8 mouse cellular contexts compared by ENCODE assay signal in the genomic region with DNA sequence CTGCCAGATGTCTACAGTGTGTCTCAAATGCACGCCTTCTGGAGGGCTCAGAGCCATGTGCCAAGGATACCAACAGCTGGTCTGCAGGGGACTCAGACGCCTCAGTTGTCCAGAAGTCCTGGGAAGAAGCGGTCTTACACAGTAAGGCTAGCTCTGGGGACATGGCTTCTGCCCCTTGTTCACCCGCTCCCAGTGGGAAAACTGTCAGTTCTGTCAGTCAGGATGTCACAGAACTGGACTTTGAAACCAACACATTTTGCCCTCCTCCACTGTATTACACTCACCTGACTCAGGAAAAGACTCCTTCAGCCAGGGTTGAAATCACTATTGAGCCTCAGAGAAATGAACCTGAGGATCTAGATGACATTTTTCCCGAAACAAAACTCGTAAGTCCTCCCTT. TPM values are rescaled to one million over a fixed set of nuclear protein-coding genes. Genes with fewer than 3 reads are reported as not detected.
A peak's percentile ranks its signal among the peaks of the same experiment; 100 is the strongest.
DNase-seq lines count a peak whose midpoint lies in the region; ATAC-seq and TF ChIP-seq lines count a peak whose summit lies in the region.

No protein-coding gene starts in this region.

- in situ Hi-C loops in ES-E14 (cut with MboI; ENCODE audit: low sequenced_read_pairs in 2 of 2, unreplicated experiment in 2 of 2) = no loop called here

- 93% methylated on average over 6 of the region's 6 CpGs for WGBS in heart, embryonic 12.5 days
- 93% methylated on average over 6 of the region's 6 CpGs for WGBS in hindbrain, embryonic 15.5 days
- 74% methylated on average over 6 of the region's 6 CpGs for WGBS in liver, embryonic 15.5 days (ENCODE audit: insufficient replicate concordance)

- peak overlapping the region; percentile 84 for H3K4me2 ChIP-seq in heart, embryonic 12.5 days
- peak overlapping the region; percentile 99 for H3K4me2 ChIP-seq in hindbrain, embryonic 15.5 days
- peak overlapping the region; percentile 77 for H3K4me2 ChIP-seq in liver, embryonic 15.5 days

- peak overlapping the region; percentile 64 for H3K4me3 ChIP-seq in heart, embryonic 12.5 days
- peak overlapping the region; percentile 65 to 84 for H3K4me3 ChIP-seq in ES-E14 (ENCODE audit: insufficient read depth in 1 of 2, low read depth in 1 of 2, low read length in 2 of 2, poor library complexity in 1 of 2, severe bottlenecking in 1 of 2)
- peak overlapping the region; percentile 59 for H3K4me3 ChIP-seq in hindbrain, embryonic 15.5 days
- H3K4me3 ChIP-seq in liver, embryonic 15.5 days (replicated peaks) = peak overlapping the region; percentile 57

- H3K27me3 ChIP-seq in heart, embryonic 12.5 days (replicated peaks) = no peaks in the 10 kb centered on the region
- no peaks in the 10 kb centered on the region for H3K27me3 ChIP-seq in hindbrain, embryonic 15.5 days
- H3K27me3 ChIP-seq in liver, embryonic 15.5 days = no peaks in the 10 kb centered on the region; the same call in 1 of the 2 replicates

- intact Hi-C loops in heart, postnatal 14 days (cut with DNase I) = loop anchor here (5.0 kb wide), 1 partner anchor 62 kb away; no protein-coding TSS in a partner anchor

- no peak for ATAC-seq in heart, embryonic 12.5 days (ENCODE audit: insufficient number of reproducible peaks, low FRiP score)
- ATAC-seq in hindbrain, embryonic 15.5 days (ENCODE audit: low FRiP score, low read depth) = peak; percentile 27; the same call in 1 of the 2 replicates
- ATAC-seq in liver, embryonic 15.5 days (ENCODE audit: insufficient read depth) = no peak

- peaks cover 21% of the 10 kb centered on the region for H3K9me3 ChIP-seq in heart, embryonic 12.5 days (replicated peaks)
- H3K9me3 ChIP-seq in ES-E14 (ENCODE audit: control insufficient read depth, insufficient read depth, low read depth, low read length) = no peaks in the 10 kb centered on the region
- H3K9me3 ChIP-seq in hindbrain, embryonic 15.5 days = peaks cover 11% of the 10 kb centered on the region
- H3K9me3 ChIP-seq in liver, embryonic 15.5 days (replicated peaks) = peaks cover 13% of the 10 kb centered on the region; the same call in 1 of the 2 replicates

- peaks cover 28% of the 10 kb centered on the region for H3K4me1 ChIP-seq in heart, embryonic 12.5 days (replicated peaks)
- H3K4me1 ChIP-seq in ES-E14 (ENCODE audit: control insufficient read depth in 2 of 2, insufficient read depth in 2 of 2, low read length in 2 of 2, poor library complexity in 1 of 2) = peaks cover 8 to 9% of the 10 kb centered on the region in 2 experiments; a peak in 3 of 4 replicates
- peaks cover 16% of the 10 kb centered on the region for H3K4me1 ChIP-seq in hindbrain, embryonic 15.5 days (replicated peaks)
- H3K4me1 ChIP-seq in liver, embryonic 15.5 days (replicated peaks) = peaks cover 10% of the 10 kb centered on the region; the same call in 1 of the 2 replicates

- DNase-seq in heart, postnatal 14 days = no peak
- no peak for DNase-seq in ES-E14 (ENCODE audit: low read depth, low spot score)
- DNase-seq in adrenal gland, adult 2 months = no peak
- no peak for DNase-seq in Muller cell, postnatal 12 days (ENCODE audit: inconsistent ontology term)
- DNase-seq in natural killer cell, adult 2 months (ENCODE audit: low spot score in 2 of 2) = no peak

- H3K36me3 ChIP-seq in heart, embryonic 12.5 days = peaks cover 18% of the 10 kb centered on the region
- no peaks in the 10 kb centered on the region; the same call in 1 of the 2 replicates for H3K36me3 ChIP-seq in ES-E14 (ENCODE audit: control insufficient read depth, insufficient read depth, low read length, poor library complexity, severe bottlenecking)
- peaks cover 10% of the 10 kb centered on the region; the same call in 1 of the 2 replicates for H3K36me3 ChIP-seq in hindbrain, embryonic 15.5 days
- H3K36me3 ChIP-seq in liver, embryonic 15.5 days (replicated peaks) = no peaks in the 10 kb centered on the region; the same call in 1 of the 2 replicates

- no peak overlapping the region for H3K27ac ChIP-seq in heart, embryonic 12.5 days (ENCODE audit: poor library complexity, severe bottlenecking)
- H3K27ac ChIP-seq in ES-E14 (ENCODE audit: insufficient read depth, low read depth, low read length, poor library complexity, severe bottlenecking) = no peak overlapping the region
- no peak overlapping the region for H3K27ac ChIP-seq in hindbrain, embryonic 15.5 days (replicated peaks)
- H3K27ac ChIP-seq in liver, embryonic 15.5 days (replicated peaks) = no peak overlapping the region

- H3K9ac ChIP-seq in heart, embryonic 12.5 days = peak overlapping the region; percentile 76
- H3K9ac ChIP-seq in ES-E14 (ENCODE audit: insufficient read depth, low read depth, low read length, poor library complexity, severe bottlenecking) = peak overlapping the region; percentile 83
- H3K9ac ChIP-seq in hindbrain, embryonic 15.5 days = no peak overlapping the region; the same call in 1 of the 2 replicates
- no peak overlapping the region for H3K9ac ChIP-seq in liver, embryonic 15.5 days

TF ChIP-seq in ES-E14, 5 proteins besides CTCF, POLR2A, EP300 and RAD21:
- no peak for TF ChIP-seq ZC3H11A (IDR thresholded peaks at IDR 0.05; ENCODE audit: borderline replicate concordance, low read depth, low read length)
- TF ChIP-seq MAFK (IDR thresholded peaks at IDR 0.05; ENCODE audit: insufficient read depth, low read depth, low read length) = no peak
- TF ChIP-seq HCFC1 (IDR thresholded peaks at IDR 0.05; ENCODE audit: borderline replicate concordance, insufficient read depth, low read length) = no peak
- TF ChIP-seq CHD2 (IDR thresholded peaks at IDR 0.05; ENCODE audit: low read depth, low read length) = no peak
- TF ChIP-seq ZNF384 (IDR thresholded peaks at IDR 0.05; ENCODE audit: low read depth, low read length) = no peak

RNA-seq across cellular contexts. Expression of a gene that starts 0.8 kb away (rescaled TPM):
- polyA plus RNA-seq in heart, embryonic 12.5 days (2016; fragmentation: Nextera tagmentation; extraction: Ambion mirVana) = 7.9 and 8.2 TPM in 2 replicates
- total RNA-seq in heart, postnatal 14 days (2021) = 1 to 10 TPM; 3.8 to 4.3 TPM
- total RNA-seq in ES-E14 (2012; rRNA removed) = 6.4 and 8.7 TPM in 2 replicates
- 7.5 and 7.7 TPM in 2 replicates for polyA plus RNA-seq in hindbrain, embryonic 15.5 days (2015; fragmentation: Nextera tagmentation; extraction: Ambion mirVana)
- polyA plus RNA-seq in liver, embryonic 15.5 days (2015; fragmentation: Nextera tagmentation; extraction: Ambion mirVana) = 0.59 and 0.69 TPM in 2 replicates
- total RNA-seq in adrenal gland, adult 2 months (2021) = 1 to 10 TPM; 2.9 to 5.5 TPM
- 3.0 and 3.2 TPM in 2 replicates for polyA plus RNA-seq in adrenal gland, adult 2 months (2012; rRNA removed)

RNA-seq across cellular contexts. Expression of a gene that starts 59.3 kb away (rescaled TPM):
- 24.5 and 25.3 TPM in 2 replicates for polyA plus RNA-seq in heart, embryonic 12.5 days (2016; fragmentation: Nextera tagmentation; extraction: Ambion mirVana)
- total RNA-seq in heart, postnatal 14 days (2021) = 10 to 100 TPM; 15.9 to 17.8 TPM
- 21.5 and 25.3 TPM in 2 replicates for total RNA-seq in ES-E14 (2012; rRNA removed)
- 32.6 and 33.7 TPM in 2 replicates for polyA plus RNA-seq in hindbrain, embryonic 15.5 days (2015; fragmentation: Nextera tagmentation; extraction: Ambion mirVana)
- polyA plus RNA-seq in liver, embryonic 15.5 days (2015; fragmentation: Nextera tagmentation; extraction: Ambion mirVana) = 12.0 and 13.0 TPM in 2 replicates
- 10 to 100 TPM; 17.2 to 19.2 TPM for total RNA-seq in adrenal gland, adult 2 months (2021)
- polyA plus RNA-seq in adrenal gland, adult 2 months (2012; rRNA removed) = 30.4 and 31.5 TPM in 2 replicates

Comparison
In these comparisons a context has a peak if more than half of its experiments do, and no peak if none do; other contexts are left out.
1. H3K9ac ChIP-seq: peak in heart, embryonic 12.5 days (single experiment) and ES-E14 (single experiment); none in hindbrain, embryonic 15.5 days (single experiment) and liver, embryonic 15.5 days (single experiment).
2. Peak in every context shown above with its lines, with median percentiles within 50 percentile points of each other: H3K4me2 ChIP-seq and H3K4me3 ChIP-seq.